10 mouse cellular contexts compared by ENCODE assay signal in the genomic region with DNA sequence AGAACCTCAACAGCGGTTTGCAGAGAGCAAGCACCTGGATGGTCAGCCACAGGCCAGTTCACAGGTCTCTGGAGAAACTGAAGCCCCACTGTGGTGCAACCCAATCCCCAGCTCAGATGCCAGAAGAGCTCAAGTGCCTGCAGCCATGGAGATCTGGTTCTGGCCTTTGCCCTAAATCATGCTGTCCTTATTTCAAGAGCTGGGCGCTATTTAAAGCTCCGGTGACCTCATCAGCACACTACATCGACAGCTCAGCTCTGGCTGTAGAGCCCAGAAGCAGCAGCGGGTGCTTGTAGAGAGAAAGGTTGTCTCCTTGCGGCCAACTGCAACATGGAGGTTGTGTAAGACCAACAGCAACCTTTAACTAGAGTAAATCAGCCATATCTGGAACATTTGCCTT. TPM values are rescaled to one million over a fixed set of nuclear protein-coding genes. Genes with fewer than 3 reads are reported as not detected.
DNase-seq lines count a peak whose midpoint lies in the region; ATAC-seq lines count a peak whose summit lies in the region.
"Had no signal": no experiment of that assay in that cellular context is flagged by ENCODE, and none has a peak within 500 bp of the region (broad histone marks: within the 10 kb centered on the region; RNA-seq: fewer than 3 reads in every experiment).

No protein-coding gene starts in this region.

- H3K9me3 ChIP-seq in liver, embryonic 12.5 days (replicated peaks), result no peaks in the 10 kb centered on the region
- no peaks in the 10 kb centered on the region for H3K9me3 ChIP-seq in midbrain, embryonic 13.5 days
- H3K9me3 ChIP-seq: limb, embryonic 15.5 days had no signal

- no peak overlapping the region for H3K9ac ChIP-seq in liver, embryonic 12.5 days
- no peak overlapping the region for H3K9ac ChIP-seq in midbrain, embryonic 13.5 days (replicated peaks)
- H3K9ac ChIP-seq: limb, embryonic 15.5 days had no signal

- peaks cover 96% of the 10 kb centered on the region for H3K36me3 ChIP-seq in liver, embryonic 12.5 days
- peaks cover 95% of the 10 kb centered on the region for H3K36me3 ChIP-seq in midbrain, embryonic 13.5 days

- peak overlapping the region; percentile 72 for H3K27ac ChIP-seq in liver, embryonic 12.5 days
- H3K27ac ChIP-seq in midbrain, embryonic 13.5 days, result no peak overlapping the region
- H3K27ac ChIP-seq: limb, embryonic 15.5 days had no signal

- H3K4me3 ChIP-seq in liver, embryonic 12.5 days, result no peak overlapping the region
- no peak overlapping the region for H3K4me3 ChIP-seq in midbrain, embryonic 13.5 days (replicated peaks)
- H3K4me3 ChIP-seq: limb, embryonic 15.5 days had no signal

- no peaks in the 10 kb centered on the region for H3K27me3 ChIP-seq in liver, embryonic 12.5 days (replicated peaks)
- no peaks in the 10 kb centered on the region for H3K27me3 ChIP-seq in midbrain, embryonic 13.5 days
- H3K27me3 ChIP-seq: limb, embryonic 15.5 days had no signal

- 66% methylated on average over 6 of the region's 6 CpGs for WGBS in liver, embryonic 12.5 days (ENCODE audit: insufficient replicate concordance)
- 92% methylated on average over 6 of the region's 6 CpGs for WGBS in midbrain, embryonic 13.5 days

- H3K4me2 ChIP-seq in liver, embryonic 12.5 days, result no peak overlapping the region
- no peak overlapping the region for H3K4me2 ChIP-seq in midbrain, embryonic 13.5 days (replicated peaks)
- H3K4me2 ChIP-seq: limb, embryonic 15.5 days had no signal

- peaks cover 54% of the 10 kb centered on the region for H3K4me1 ChIP-seq in liver, embryonic 12.5 days
- 0 out of 2 replicates have a peak, but pooled peaks cover 6% of the 10 kb centered on the region for H3K4me1 ChIP-seq in midbrain, embryonic 13.5 days (replicated peaks)

- no peak for ATAC-seq in liver, embryonic 12.5 days
- no peak for ATAC-seq in midbrain, embryonic 13.5 days

- peak; percentile 68 for DNase-seq in 3T3-L1 (ENCODE audit: low read depth, low spot score)
- DNase-seq in NIH3T3 (ENCODE audit: low read depth), result peak; percentile 68
- DNase-seq in gastrocnemius, postnatal 25 days, result peak; percentile 84
- DNase-seq in spleen, postnatal 10 days (ENCODE audit: low spot score in 2 of 2), result no peak
- DNase-seq in layer of hippocampus, adult 18-20 months (ENCODE audit: low spot score in 2 of 2), result no peak
- no peak for DNase-seq in left cerebral cortex, adult 18-20 months (ENCODE audit: low spot score in 2 of 2)
- DNase-seq: right cerebral cortex, postnatal 4 days had no signal

RNA-seq across cellular contexts. Expression of a gene that starts 20.3 kb away (rescaled TPM):
- 100 to 1,000 TPM; 282 to 288 TPM for total RNA-seq in gastrocnemius, postnatal 25 days (2021)
- polyA plus RNA-seq in liver, embryonic 12.5 days (2016; fragmentation: Nextera tagmentation; extraction: Ambion mirVana), result 121 and 128 TPM in 2 replicates
- polyA plus RNA-seq in midbrain, embryonic 13.5 days (2015; fragmentation: Nextera tagmentation; extraction: Ambion mirVana), result 627 and 632 TPM in 2 replicates
- 1,000 to 10,000 TPM; 1,236 to 1,273 TPM for total RNA-seq in layer of hippocampus, adult 18-20 months (2021)
- total RNA-seq in left cerebral cortex, adult 18-20 months (2021), result 1,000 to 10,000 TPM; 1,157 to 1,215 TPM

RNA-seq across cellular contexts. Expression of a gene that starts 26.4 kb away (rescaled TPM):
- 100 to 1,000 TPM; 290 to 454 TPM for total RNA-seq in gastrocnemius, postnatal 25 days (2021)
- 7.4 TPM in 2 replicates for polyA plus RNA-seq in liver, embryonic 12.5 days (2016; fragmentation: Nextera tagmentation; extraction: Ambion mirVana)
- 6.8 and 7.1 TPM in 2 replicates for polyA plus RNA-seq in midbrain, embryonic 13.5 days (2015; fragmentation: Nextera tagmentation; extraction: Ambion mirVana)
- total RNA-seq in layer of hippocampus, adult 18-20 months (2021), result 10 to 100 TPM; 16.7 to 22.4 TPM
- 10 to 100 TPM; 16.5 to 31.4 TPM for total RNA-seq in left cerebral cortex, adult 18-20 months (2021)

Comparison
In these comparisons a context has a peak if more than half of its experiments do, and no peak if none do; other contexts are left out.
1. DNase-seq: peak in 3T3-L1 (single experiment), NIH3T3 (single experiment) and gastrocnemius, postnatal 25 days (single experiment); none in spleen, postnatal 10 days (0 of 2), layer of hippocampus, adult 18-20 months (0 of 2) and left cerebral cortex, adult 18-20 months (0 of 2).
2. RNA of a gene that starts 20.3 kb away (total RNA-seq): 1,236 to 1,273 TPM in layer of hippocampus, adult 18-20 months and 1,157 to 1,215 TPM in left cerebral cortex, adult 18-20 months; 282 to 288 TPM in gastrocnemius, postnatal 25 days; every median in the first group is over 4 times any median in the second.
3. RNA of a gene that starts 26.4 kb away (total RNA-seq): 290 to 454 TPM in gastrocnemius, postnatal 25 days; 16.5 to 31.4 TPM in left cerebral cortex, adult 18-20 months and 16.7 to 22.4 TPM in layer of hippocampus, adult 18-20 months; every median in the first group is over 4 times any median in the second.